Mouse (Mus musculus): ENCODE measurements around the gene Ufd1. TPM values are rescaled to one million over a fixed set of nuclear protein-coding genes. Genes with fewer than 3 reads are reported as not detected.

Ufd1 gene
- polyA plus RNA-seq, 1 experiment from 2014 or later, result 100 TPM

DNA sequence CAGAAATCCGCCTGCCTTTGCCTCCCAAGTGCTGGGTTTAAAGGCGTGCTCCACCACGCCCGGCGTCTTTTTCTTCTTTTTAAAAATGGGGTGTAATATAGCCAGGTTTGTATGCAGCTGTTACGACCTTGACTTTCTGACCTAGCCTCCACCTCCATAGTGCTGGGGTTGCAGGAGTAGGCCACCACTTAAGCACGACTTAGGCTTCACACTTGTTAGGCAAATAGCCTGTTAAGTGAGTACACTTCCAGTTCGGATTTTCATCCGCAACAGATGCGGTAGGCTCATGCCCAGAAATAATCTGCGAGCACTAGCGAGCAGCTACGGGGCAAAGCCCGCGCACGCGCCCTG, 64.5 kb downstream of the Ufd1 start:
- peak overlapping the region; percentile 78 for H3K4me2 ChIP-seq (ENCODE audit: low read length)
- under 1% methylated on average over 17 of the region's 17 CpGs for WGBS

DNA sequence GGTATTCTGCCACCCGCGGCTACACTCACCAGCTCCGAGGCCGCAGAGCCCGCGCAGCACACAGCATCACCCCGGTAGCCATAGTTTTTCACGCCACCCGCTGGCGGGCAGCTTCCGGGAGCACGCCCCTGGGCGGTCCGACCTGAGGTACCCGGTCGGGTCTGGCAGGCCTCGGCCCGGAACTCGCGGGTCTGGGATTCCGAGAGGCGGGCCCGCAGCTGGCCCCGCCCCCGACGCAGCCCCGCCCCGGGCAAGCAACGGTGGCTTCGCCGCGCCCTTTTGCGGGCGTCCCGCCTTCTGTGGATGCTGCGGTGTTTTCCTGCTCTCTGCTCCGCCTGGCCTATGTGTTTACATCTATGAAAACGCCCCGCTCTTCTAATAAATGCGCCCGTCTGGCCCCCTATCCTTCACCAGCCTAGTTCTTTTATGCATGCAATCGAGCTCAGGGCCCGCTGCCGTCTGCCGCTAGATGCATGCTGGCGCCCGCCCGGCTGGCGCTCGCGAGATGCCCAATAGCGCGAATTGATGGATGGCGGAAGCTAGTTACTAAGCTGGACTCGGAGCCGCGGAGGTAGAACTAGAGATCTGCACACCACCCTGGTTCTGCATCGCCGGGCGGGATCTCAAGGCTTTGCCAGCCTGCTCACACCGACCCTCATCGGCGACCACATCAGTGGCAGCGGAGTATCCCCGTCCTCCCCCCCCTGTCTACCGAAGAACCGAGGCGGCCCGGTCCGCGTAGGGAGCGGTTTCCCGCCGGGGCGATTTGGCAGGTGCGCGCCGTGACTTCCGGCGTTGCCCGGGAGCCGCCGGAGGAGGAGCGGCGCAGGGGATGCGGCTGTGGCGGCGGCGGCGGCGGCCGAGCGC, 65.1 kb downstream of the Ufd1 start, which contains the start of the genes Mrpl40 and Hira:
Gene Mrpl40, minus strand, starts transcription at position 421 of the 867 bp plus-strand sequence.
Gene Hira, plus strand, starts transcription at position 596 of the 867 bp plus-strand sequence.
- Histone ChIP-seq H3K4me2 (ENCODE audit: low read length) (peak within 1 kb of the TSS; percentile 78), H3K9ac (ENCODE audit: low read depth, low read length) (peak within 1 kb of the TSS; percentile 95), H3K4me3 (ENCODE audit: low read length) (peak within 1 kb of the TSS; percentile 98), H3K27ac (ENCODE audit: low read depth, low read length) (peak within 1 kb of the TSS; percentile 97), H3K4me1 (ENCODE audit: control insufficient read depth, insufficient read depth, low read depth, low read length) (peaks cover 17% of the 10 kb centered on the region), H3K36me3 (ENCODE audit: control insufficient read depth, insufficient read depth, low read length) (peaks cover 16% of the 10 kb centered on the region), H3K27me3 (replicated peaks; ENCODE audit: control insufficient read depth, insufficient read depth, low read length) (no peaks in the 10 kb centered on the region), H3K9me3 (ENCODE audit: control insufficient read depth, low read length) (no peaks in the 10 kb centered on the region)
- WGBS, result under 1% methylated on average over 88 of the region's 93 CpGs
- peak; percentile 91 for ATAC-seq

More for the DNA sequence above, 64.5 kb downstream of the Ufd1 start:
- H3K9me3 ChIP-seq (ENCODE audit: control insufficient read depth, low read length), result no peaks in the 10 kb centered on the region
- no peaks in the 10 kb centered on the region for H3K27me3 ChIP-seq (replicated peaks; ENCODE audit: control insufficient read depth, insufficient read depth, low read length)
- H3K36me3 ChIP-seq (ENCODE audit: control insufficient read depth, insufficient read depth, low read length), result peaks cover 20% of the 10 kb centered on the region
- H3K4me1 ChIP-seq (ENCODE audit: control insufficient read depth, insufficient read depth, low read depth, low read length), result peaks cover 17% of the 10 kb centered on the region
- no peak for ATAC-seq
- H3K4me3 ChIP-seq (ENCODE audit: low read length), result peak overlapping the region; percentile 98
- peak overlapping the region; percentile 95 for H3K9ac ChIP-seq (ENCODE audit: low read depth, low read length)
- H3K27ac ChIP-seq (ENCODE audit: low read depth, low read length), result peak overlapping the region; percentile 97

DNA sequence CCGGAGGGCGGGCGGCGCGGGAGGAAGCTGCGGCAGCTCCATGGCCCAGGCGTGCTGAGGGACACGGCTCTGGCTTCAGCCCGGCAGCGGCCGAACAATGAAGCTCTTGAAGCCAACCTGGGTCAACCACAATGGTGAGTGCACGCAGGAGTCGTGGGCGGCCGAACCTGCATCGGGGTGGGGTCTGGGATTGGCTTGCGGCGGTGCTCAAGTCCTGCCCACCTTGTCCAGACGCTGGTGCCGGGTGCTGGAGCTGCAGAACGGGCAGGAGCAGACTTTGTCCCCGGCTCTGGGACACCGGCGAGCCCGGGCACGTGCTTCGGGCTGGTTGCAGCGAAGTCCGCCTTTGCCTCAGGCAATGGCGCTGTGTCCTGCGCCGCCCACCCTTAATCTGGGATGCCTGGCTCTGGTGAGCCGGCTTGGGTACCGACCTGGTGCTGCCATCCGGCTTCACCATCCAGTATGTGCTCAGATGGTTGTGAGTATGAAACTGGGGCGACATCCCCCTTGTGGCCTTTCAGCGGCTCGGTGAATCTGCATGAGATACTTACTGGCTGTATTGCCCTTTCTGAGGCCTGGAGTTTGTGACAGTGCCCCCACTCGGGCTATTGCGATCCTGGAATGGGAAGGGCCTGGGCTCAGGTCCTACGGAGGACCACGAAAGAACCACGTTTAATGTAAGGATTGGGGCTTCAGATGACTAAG, 66.0 kb downstream of the Ufd1 start:
- Histone ChIP-seq H3K9me3 (ENCODE audit: control insufficient read depth, low read length) (no peaks in the 10 kb centered on the region), H3K4me1 (ENCODE audit: control insufficient read depth, insufficient read depth, low read depth, low read length) (peaks cover 17% of the 10 kb centered on the region), H3K9ac (ENCODE audit: low read depth, low read length) (peak overlapping the region; percentile 95), H3K27ac (ENCODE audit: low read depth, low read length) (peak overlapping the region; percentile 97), H3K4me2 (ENCODE audit: low read length) (peak overlapping the region; percentile 78), H3K36me3 (ENCODE audit: control insufficient read depth, insufficient read depth, low read length) (peaks cover 9% of the 10 kb centered on the region), H3K4me3 (ENCODE audit: low read length) (peak overlapping the region; percentile 98), H3K27me3 (replicated peaks; ENCODE audit: control insufficient read depth, insufficient read depth, low read length) (no peaks in the 10 kb centered on the region)
- peak; percentile 53 for ATAC-seq
- under 1% methylated on average over 43 of the region's 43 CpGs for WGBS

DNA sequence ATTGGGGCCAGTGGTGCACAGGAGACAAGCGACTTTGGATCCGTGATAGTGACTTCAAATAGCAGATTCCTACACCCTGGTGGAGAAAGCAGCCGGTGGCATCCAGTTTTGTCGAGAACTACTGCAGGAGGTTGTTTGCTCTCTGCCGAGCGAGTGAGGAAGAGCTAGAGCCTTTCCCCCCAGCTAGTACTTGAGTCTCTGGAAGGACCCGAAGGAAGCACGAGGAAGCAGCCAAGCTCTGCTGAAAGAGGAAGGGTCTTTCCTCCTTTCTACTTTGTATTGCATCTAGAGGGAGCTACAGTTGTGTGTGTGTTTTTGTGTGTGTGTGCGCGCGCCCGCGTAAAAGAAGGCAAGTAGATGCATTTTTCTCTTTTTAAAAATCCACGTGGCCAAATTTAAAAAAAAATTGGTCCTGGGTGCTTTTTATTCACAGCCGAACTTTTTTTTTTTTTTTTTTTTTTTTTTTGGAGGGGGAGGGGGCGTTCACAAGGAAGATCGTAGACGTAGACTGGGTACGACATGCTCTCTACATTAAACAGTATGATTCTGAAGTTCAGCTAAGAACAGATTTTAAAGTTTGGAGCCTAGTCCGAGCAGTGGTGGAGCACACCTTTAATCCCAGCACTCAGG, 66.6 kb downstream of the Ufd1 start:
- Histone ChIP-seq H3K9ac (ENCODE audit: low read depth, low read length) (peak overlapping the region; percentile 95), H3K27me3 (replicated peaks; ENCODE audit: control insufficient read depth, insufficient read depth, low read length) (no peaks in the 10 kb centered on the region), H3K4me1 (ENCODE audit: control insufficient read depth, insufficient read depth, low read depth, low read length) (peaks cover 17% of the 10 kb centered on the region), H3K9me3 (ENCODE audit: control insufficient read depth, low read length) (no peaks in the 10 kb centered on the region), H3K27ac (ENCODE audit: low read depth, low read length) (peak overlapping the region; percentile 97), H3K4me3 (ENCODE audit: low read length) (peak overlapping the region; percentile 98), H3K4me2 (ENCODE audit: low read length) (peak overlapping the region; percentile 78), H3K36me3 (ENCODE audit: control insufficient read depth, insufficient read depth, low read length) (peaks cover 8% of the 10 kb centered on the region)
- WGBS, result 22% methylated on average over 20 of the region's 20 CpGs
- ATAC-seq, result peak; percentile 1; the same call in 1 of the 2 replicates

DNA sequence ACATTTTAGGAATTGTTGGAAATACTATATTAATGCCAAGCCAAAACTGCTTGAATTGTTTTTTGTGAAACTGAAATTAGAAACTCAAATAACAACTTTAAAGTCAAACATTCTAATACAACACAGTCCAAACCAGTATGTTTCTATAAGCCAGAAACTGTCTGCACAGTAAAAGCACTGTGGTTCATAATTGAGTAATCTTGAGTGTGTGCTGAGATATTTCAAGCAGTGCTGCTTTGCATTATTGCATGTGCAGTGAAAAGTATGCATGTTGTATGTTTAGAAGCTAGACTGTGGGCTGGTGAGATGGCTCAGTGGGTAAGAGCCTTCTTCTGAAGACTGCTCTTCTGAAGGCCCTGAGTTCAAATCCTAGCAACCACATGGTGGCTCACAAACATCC, 72.5 kb downstream of the Ufd1 start:
- no peak overlapping the region for H3K4me3 ChIP-seq (ENCODE audit: low read length)
- H3K36me3 ChIP-seq (ENCODE audit: control insufficient read depth, insufficient read depth, low read length), result peaks cover 2% of the 10 kb centered on the region; the same call in 1 of the 2 replicates

More for the DNA sequence above, 72.5 kb downstream of the Ufd1 start:
- H3K27ac ChIP-seq (ENCODE audit: low read depth, low read length), result no peak overlapping the region
- no peak overlapping the region for H3K4me2 ChIP-seq (ENCODE audit: low read length)
- no peaks in the 10 kb centered on the region for H3K27me3 ChIP-seq (replicated peaks; ENCODE audit: control insufficient read depth, insufficient read depth, low read length)
- ATAC-seq, result no peak
- H3K9me3 ChIP-seq (ENCODE audit: control insufficient read depth, low read length), result no peaks in the 10 kb centered on the region
- peaks cover 17% of the 10 kb centered on the region for H3K4me1 ChIP-seq (ENCODE audit: control insufficient read depth, insufficient read depth, low read depth, low read length)
- H3K9ac ChIP-seq (ENCODE audit: low read depth, low read length), result no peak overlapping the region

Other genes starting within 250 kb of the Ufd1 start
- 0.89 and 0.90 TPM in 2 replicates for gene Tbx1, start 221.1 kb upstream of the Ufd1 start, polyA plus RNA-seq (2015; fragmentation: Nextera tagmentation; extraction: Ambion mirVana)
- 9.6 and 9.7 TPM in 2 replicates for gene Gp1bb, start 189.4 kb upstream of the Ufd1 start, polyA plus RNA-seq (2015; fragmentation: Nextera tagmentation; extraction: Ambion mirVana)
- 18.7 and 22.6 TPM in 2 replicates for gene Gm49601, start 185.4 kb upstream of the Ufd1 start, polyA plus RNA-seq (2015; fragmentation: Nextera tagmentation; extraction: Ambion mirVana)
- 230 and 249 TPM in 2 replicates for gene Sept5, start 181.8 kb upstream of the Ufd1 start, polyA plus RNA-seq (2015; fragmentation: Nextera tagmentation; extraction: Ambion mirVana)
- 124 and 125 TPM in 2 replicates for gene Cldn5, start 34.9 kb upstream of the Ufd1 start, polyA plus RNA-seq (2015; fragmentation: Nextera tagmentation; extraction: Ambion mirVana)
- 9.6 and 10.7 TPM in 2 replicates for gene Cdc45, start 208 bp downstream of the Ufd1 start, polyA plus RNA-seq (2015; fragmentation: Nextera tagmentation; extraction: Ambion mirVana)
- gene 2510002D24Rik, start 24.8 kb downstream of the Ufd1 start, polyA plus RNA-seq (2015; fragmentation: Nextera tagmentation; extraction: Ambion mirVana), result 46.0 and 49.1 TPM in 2 replicates
- gene Gm28539, start 24.8 kb downstream of the Ufd1 start, polyA plus RNA-seq (2015; fragmentation: Nextera tagmentation; extraction: Ambion mirVana), result not detected in 2 replicates
- 75.2 and 79.1 TPM in 2 replicates for gene Mrpl40, start 65.1 kb downstream of the Ufd1 start, polyA plus RNA-seq (2015; fragmentation: Nextera tagmentation; extraction: Ambion mirVana)
- gene Hira, start 65.3 kb downstream of the Ufd1 start, polyA plus RNA-seq (2015; fragmentation: Nextera tagmentation; extraction: Ambion mirVana), result 13.4 and 13.5 TPM in 2 replicates

Measured in hindbrain, embryonic 16.5 days (tissue).